Mouse (Mus musculus): ENCODE measurements around the gene H2-Q10. TPM values are rescaled to one million over a fixed set of nuclear protein-coding genes. Genes with fewer than 3 reads are reported as not detected.

Gene H2-Q10
- 0.47 and 0.52 TPM in 2 replicates for polyA plus RNA-seq (2012; rRNA removed)

GRCm38 (mm10) chr17:35469842-35470751 lies at the start of gene H2-Q10:
H2-Q10 (plus strand) TSS chr17:35470089.

GRCm38 (mm10) chr17:35424624-35425416 lies 45.1 kb upstream of the H2-Q10 start, which contains the start of gene H2-Q6:
H2-Q6 (plus strand) TSS chr17:35424850.

GRCm38 (mm10) chr17:35438885-35439284 lies 31.0 kb upstream of the H2-Q10 start, which contains the start of gene H2-Q7:
H2-Q7 (plus strand) TSS chr17:35439155.

GRCm38 (mm10) chr17:35505776-35506175 lies 35.9 kb downstream of the H2-Q10 start, which contains the start of gene Pou5f1:
Pou5f1 (plus strand) TSS chr17:35506018.

GRCm38 (mm10) chr17:35516652-35517500 lies 47.0 kb downstream of the H2-Q10 start, which contains the start of the genes Tcf19 and Cchcr1:
Tcf19 (minus strand) TSS chr17:35516824.
Cchcr1 (plus strand) TSS chr17:35517100.

Other genes starting within 250 kb of the H2-Q10 start
- not detected in 2 replicates for gene Gm16181, start 249.3 kb upstream of the H2-Q10 start, polyA plus RNA-seq (2012; rRNA removed)
- 147 and 148 TPM in 2 replicates for gene Atp6v1g2, start 236.4 kb upstream of the H2-Q10 start, polyA plus RNA-seq (2012; rRNA removed)
- gene Nfkbil1, start 234.3 kb upstream of the H2-Q10 start, polyA plus RNA-seq (2012; rRNA removed), result 14.3 and 14.8 TPM in 2 replicates
- gene Ddx39b, start 228.3 kb upstream of the H2-Q10 start, polyA plus RNA-seq (2012; rRNA removed), result 727 and 778 TPM in 2 replicates
- 60.4 and 60.8 TPM in 2 replicates for gene H2-D1, start 207.4 kb upstream of the H2-Q10 start, polyA plus RNA-seq (2012; rRNA removed)
- gene H2-Q1, start 149.7 kb upstream of the H2-Q10 start, polyA plus RNA-seq (2012; rRNA removed), result 0.27 and 0.48 TPM in 2 replicates
- 7.8 and 8.7 TPM in 2 replicates for gene H2-Q2, start 127.8 kb upstream of the H2-Q10 start, polyA plus RNA-seq (2012; rRNA removed)
- gene H2-Q4, start 90.5 kb upstream of the H2-Q10 start, polyA plus RNA-seq (2012; rRNA removed), result 3.3 and 3.5 TPM in 2 replicates
- 1.0 and 1.2 TPM in 2 replicates for gene H2-Q6, start 45.2 kb upstream of the H2-Q10 start, polyA plus RNA-seq (2012; rRNA removed)
- gene H2-Q7, start 30.9 kb upstream of the H2-Q10 start, polyA plus RNA-seq (2012; rRNA removed), result 3.6 and 4.1 TPM in 2 replicates
- 0.12 TPM in 1 of 2 replicates, not detected in the other for gene Pou5f1, start 35.9 kb downstream of the H2-Q10 start, polyA plus RNA-seq (2012; rRNA removed)
- gene Tcf19, start 46.7 kb downstream of the H2-Q10 start, polyA plus RNA-seq (2012; rRNA removed), result 11.8 and 14.8 TPM in 2 replicates
- 9.8 and 10.1 TPM in 2 replicates for gene Cchcr1, start 47.0 kb downstream of the H2-Q10 start, polyA plus RNA-seq (2012; rRNA removed)
- 0.32 and 0.75 TPM in 2 replicates for gene Psors1c2, start 63.1 kb downstream of the H2-Q10 start, polyA plus RNA-seq (2012; rRNA removed)
- gene Cdsn, start 82.0 kb downstream of the H2-Q10 start, polyA plus RNA-seq (2012; rRNA removed), result 0.07 and 1.2 TPM in 2 replicates
- gene 2300002M23Rik, start 97.4 kb downstream of the H2-Q10 start, polyA plus RNA-seq (2012; rRNA removed), result 0.05 and 0.09 TPM in 2 replicates
- not detected in 2 replicates for gene Sfta2, start 131.5 kb downstream of the H2-Q10 start, polyA plus RNA-seq (2012; rRNA removed)
- 0.10 TPM in 1 of 2 replicates, not detected in the other for gene Gm9573, start 156.5 kb downstream of the H2-Q10 start, polyA plus RNA-seq (2012; rRNA removed)
- gene Mucl3, start 173.6 kb downstream of the H2-Q10 start, polyA plus RNA-seq (2012; rRNA removed), result 0.04 TPM in 1 of 2 replicates, not detected in the other
- gene Vars2, start 197.5 kb downstream of the H2-Q10 start, polyA plus RNA-seq (2012; rRNA removed), result 37.5 and 41.5 TPM in 2 replicates
- 28.6 and 29.1 TPM in 2 replicates for gene Gtf2h4, start 203.7 kb downstream of the H2-Q10 start, polyA plus RNA-seq (2012; rRNA removed)
- gene Ddr1, start 234.5 kb downstream of the H2-Q10 start, polyA plus RNA-seq (2012; rRNA removed), result 45.4 and 45.8 TPM in 2 replicates

Measured in central nervous system, embryonic 18 days (tissue).